Mouse (Mus musculus): ENCODE measurements at regions not wholly inside any gene's neighbourhood (a gene's known extent, or its start where the extent isn't known, plus 50 kb on each side); places are given as distances from the start of the nearest gene placed in this dataset.

- Histone ChIP-seq H3K9ac (ENCODE audit: control insufficient read depth, low read depth, low read length, poor library complexity, severe bottlenecking) (no peak overlapping the region), H3K36me3 (ENCODE audit: control insufficient read depth in 1 of 2, insufficient read depth in 2 of 2, low read length in 2 of 2) (no peaks in the 10 kb centered on the region), H3K79me2 (ENCODE audit: control insufficient read depth, insufficient read depth, low read length, poor library complexity) (no peaks in the 10 kb centered on the region), H3K27me3 (ENCODE audit: control insufficient read depth in 1 of 2, insufficient read depth in 2 of 2, low read length in 2 of 2) (no peaks in the 10 kb centered on the region), H3K4me3 (ENCODE audit: control insufficient read depth in 1 of 2, insufficient read depth in 1 of 2, low read depth in 2 of 2, low read length in 2 of 2) (no peak overlapping the region), H3K9me3 (replicated peaks; ENCODE audit: insufficient read depth, low read length) (no peaks in the 10 kb centered on the region), H3K27ac (ENCODE audit: control insufficient read depth, low read depth, low read length) (no peak overlapping the region), H3K4me1 (ENCODE audit: control insufficient read depth in 1 of 2, insufficient read depth in 2 of 2, low read length in 2 of 2) (no peaks in the 10 kb centered on the region)
- TF ChIP-seq POLR2A (IDR thresholded peaks at IDR 0.05; ENCODE audit: control insufficient read depth in 1 of 2, insufficient read depth in 1 of 2, low read depth in 1 of 2, low read length in 2 of 2, poor library complexity in 1 of 2), result no peak
- TF ChIP-seq CTCF (IDR thresholded peaks at IDR 0.05 in 2 of 3, conservative IDR thresholded peaks at IDR 0.05 in 1 of 3; ENCODE audit: control insufficient read depth in 1 of 3, insufficient read depth in 1 of 3, low read depth in 2 of 3, low read length in 3 of 3, poor library complexity in 1 of 3, severe bottlenecking in 1 of 3), result no peak
- TF ChIP-seq E2F4 (IDR thresholded peaks at IDR 0.05; ENCODE audit: borderline replicate concordance, low read depth, low read length), result no peak
- TF ChIP-seq SMC3 (IDR thresholded peaks at IDR 0.05; ENCODE audit: low read depth, low read length), result no peak
- no peak for TF ChIP-seq MAFK (IDR thresholded peaks at IDR 0.05; ENCODE audit: borderline replicate concordance, low read depth, low read length)
- TF ChIP-seq RAD21 (IDR thresholded peaks at IDR 0.05; ENCODE audit: low read depth, low read length), result no peak
- no peak for TF ChIP-seq MAX (IDR thresholded peaks at IDR 0.05; ENCODE audit: low read length)
- TF ChIP-seq TBP (IDR thresholded peaks at IDR 0.05; ENCODE audit: low read depth, low read length), result no peak
- no peak for TF ChIP-seq RCOR1 (IDR thresholded peaks at IDR 0.05; ENCODE audit: low read depth, low read length)
- no peak for TF ChIP-seq SIN3A (IDR thresholded peaks at IDR 0.05; ENCODE audit: low read length)
- no peak for TF ChIP-seq POLR2AphosphoS2 (IDR thresholded peaks at IDR 0.05; ENCODE audit: low read length)
- TF ChIP-seq CHD1 (IDR thresholded peaks at IDR 0.05; ENCODE audit: low read depth, low read length), result no peak
- TF ChIP-seq USF2 (IDR thresholded peaks at IDR 0.05; ENCODE audit: borderline replicate concordance in 1 of 2, insufficient read depth in 1 of 2, low read depth in 1 of 2, low read length in 2 of 2), result no peak
- TF ChIP-seq POLR2AphosphoS5 (IDR thresholded peaks at IDR 0.05; ENCODE audit: borderline replicate concordance, low read depth, low read length), result no peak
- DNase-seq (ENCODE audit: low read depth, low spot score), result no peak
Observed at GRCm38 (mm10) chr6:73366626-73367025, 102.8 kb downstream of the 4931417E11Rik start.

- no peaks in the 10 kb centered on the region for H3K79me2 ChIP-seq (ENCODE audit: control insufficient read depth, insufficient read depth, low read length, poor library complexity)
- no peaks in the 10 kb centered on the region for H3K9me3 ChIP-seq (replicated peaks; ENCODE audit: insufficient read depth, low read length)
- DNase-seq (ENCODE audit: low read depth, low spot score), result no peak
- no peaks in the 10 kb centered on the region for H3K36me3 ChIP-seq (ENCODE audit: control insufficient read depth in 1 of 2, insufficient read depth in 2 of 2, low read length in 2 of 2)
- H3K9ac ChIP-seq (ENCODE audit: control insufficient read depth, low read depth, low read length, poor library complexity, severe bottlenecking), result no peak overlapping the region
- no peak overlapping the region for H3K4me3 ChIP-seq (ENCODE audit: control insufficient read depth in 1 of 2, insufficient read depth in 1 of 2, low read depth in 2 of 2, low read length in 2 of 2)
- no peaks in the 10 kb centered on the region for H3K27me3 ChIP-seq (ENCODE audit: control insufficient read depth in 1 of 2, insufficient read depth in 2 of 2, low read length in 2 of 2)
- TF ChIP-seq NRF1 (IDR thresholded peaks at IDR 0.05; ENCODE audit: insufficient read depth, low read depth, low read length, poor library complexity, severe bottlenecking) (no peak), MAFK (IDR thresholded peaks at IDR 0.05; ENCODE audit: borderline replicate concordance, low read depth, low read length) (no peak), POLR2AphosphoS5 (IDR thresholded peaks at IDR 0.05; ENCODE audit: borderline replicate concordance, low read depth, low read length) (no peak), E2F4 (IDR thresholded peaks at IDR 0.05; ENCODE audit: borderline replicate concordance, low read depth, low read length) (no peak), SIN3A (IDR thresholded peaks at IDR 0.05; ENCODE audit: low read length) (no peak), TCF12 (IDR thresholded peaks at IDR 0.05; ENCODE audit: low read depth, low read length) (no peak), GATA1 (IDR thresholded peaks at IDR 0.05; ENCODE audit: low read depth, low read length) (no peak), MXI1 (IDR thresholded peaks at IDR 0.05; ENCODE audit: low read depth, low read length) (no peak), CTCF (IDR thresholded peaks at IDR 0.05 in 2 of 3, conservative IDR thresholded peaks at IDR 0.05 in 1 of 3; ENCODE audit: control insufficient read depth in 1 of 3, insufficient read depth in 1 of 3, low read depth in 2 of 3, low read length in 3 of 3, poor library complexity in 1 of 3, severe bottlenecking in 1 of 3) (no peak), MAX (IDR thresholded peaks at IDR 0.05; ENCODE audit: low read length) (no peak), USF1 (IDR thresholded peaks at IDR 0.05; ENCODE audit: low read depth, low read length) (no peak), NELFE (IDR thresholded peaks at IDR 0.05; ENCODE audit: low read depth, low read length) (no peak), RAD21 (IDR thresholded peaks at IDR 0.05; ENCODE audit: low read depth, low read length) (no peak), ZNF384 (IDR thresholded peaks at IDR 0.05; ENCODE audit: low read depth, low read length) (no peak), USF2 (IDR thresholded peaks at IDR 0.05; ENCODE audit: borderline replicate concordance in 1 of 2, insufficient read depth in 1 of 2, low read depth in 1 of 2, low read length in 2 of 2) (no peak), TBP (IDR thresholded peaks at IDR 0.05; ENCODE audit: low read depth, low read length) (no peak)
- no peaks in the 10 kb centered on the region for H3K4me1 ChIP-seq (ENCODE audit: control insufficient read depth in 1 of 2, insufficient read depth in 2 of 2, low read length in 2 of 2)
- H3K27ac ChIP-seq (ENCODE audit: control insufficient read depth, low read depth, low read length), result no peak overlapping the region
Observed at GRCm38 (mm10) chr6:73365306-73365705, 104.2 kb downstream of the 4931417E11Rik start.

Data from MEL (cell line).